8 mouse cellular contexts compared by ENCODE assay signal in the genomic region with DNA sequence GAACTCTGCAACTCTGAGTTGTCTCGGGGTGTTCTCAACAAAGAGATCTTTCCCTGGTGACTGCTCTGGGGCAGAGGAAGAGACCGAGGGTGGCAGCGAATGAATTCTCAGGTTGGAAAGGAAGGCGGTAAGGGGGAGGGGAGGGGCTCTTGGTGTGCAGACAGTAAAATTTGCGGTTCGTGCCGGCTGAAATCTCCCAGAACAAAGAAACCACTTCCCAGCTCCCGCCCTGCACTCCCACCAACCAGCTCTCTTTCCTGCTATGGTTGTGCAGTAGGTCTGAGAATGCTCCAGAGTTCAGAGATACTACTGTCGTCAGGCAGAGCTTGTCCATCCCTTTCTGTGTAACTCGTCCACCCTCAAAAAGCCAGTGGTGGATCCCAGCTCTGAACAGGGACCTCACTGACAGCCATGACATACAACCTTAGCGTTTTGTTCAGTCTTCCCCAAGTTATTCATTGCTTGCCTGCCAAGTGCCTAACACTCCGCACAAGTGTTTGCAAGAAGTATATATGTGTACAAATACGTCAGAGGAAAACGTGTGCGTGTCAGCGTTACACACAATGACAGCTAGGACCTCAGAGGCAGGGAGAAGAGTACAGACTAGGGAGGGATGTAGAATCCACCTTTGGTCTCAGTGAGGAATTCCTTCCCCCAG.
DNase-seq lines count a peak whose midpoint lies in the region; ATAC-seq and TF ChIP-seq lines count a peak whose summit lies in the region.

No protein-coding gene starts in this region.

- peak overlapping the region; percentile 70 for H3K4me2 ChIP-seq in kidney, postnatal 0 days (ENCODE audit: low read length)
- H3K4me2 ChIP-seq in heart, postnatal 0 days (ENCODE audit: low read depth, low read length) = peak overlapping the region; percentile 84

- no peaks in the 10 kb centered on the region for H3K36me3 ChIP-seq in kidney, postnatal 0 days (ENCODE audit: insufficient read depth, low read length)
- H3K36me3 ChIP-seq in heart, postnatal 0 days (replicated peaks; ENCODE audit: control insufficient read depth, insufficient read depth, low read length) = no peaks in the 10 kb centered on the region
- no peaks in the 10 kb centered on the region for H3K36me3 ChIP-seq in megakaryocyte, embryonic 14.5 days (replicated peaks; ENCODE audit: low read length)

- TF ChIP-seq CTCF in kidney, postnatal 0 days (IDR thresholded peaks at IDR 0.05; ENCODE audit: low read depth) = no peak
- no peak for TF ChIP-seq CTCF in heart, postnatal 0 days (IDR thresholded peaks at IDR 0.05; ENCODE audit: low read depth)

- H3K27me3 ChIP-seq in kidney, postnatal 0 days (ENCODE audit: insufficient read depth, low read length) = no peaks in the 10 kb centered on the region
- no peaks in the 10 kb centered on the region for H3K27me3 ChIP-seq in heart, postnatal 0 days (ENCODE audit: control insufficient read depth, insufficient read depth, low read length)
- H3K27me3 ChIP-seq in megakaryocyte, embryonic 14.5 days (replicated peaks) = peaks cover 29% of the 10 kb centered on the region

- H3K27ac ChIP-seq in kidney, postnatal 0 days = no peak overlapping the region
- peak overlapping the region; percentile 91 for H3K27ac ChIP-seq in heart, postnatal 0 days (ENCODE audit: low read depth)

- H3K9ac ChIP-seq in kidney, postnatal 0 days (ENCODE audit: low read depth, low read length) = peak overlapping the region; percentile 55; the same call in 1 of the 2 replicates
- peak overlapping the region; percentile 72 for H3K9ac ChIP-seq in heart, postnatal 0 days (replicated peaks; ENCODE audit: low read depth, low read length)

- no peaks in the 10 kb centered on the region for H3K9me3 ChIP-seq in kidney, postnatal 0 days (replicated peaks; ENCODE audit: low read length)
- no peaks in the 10 kb centered on the region for H3K9me3 ChIP-seq in heart, postnatal 0 days (replicated peaks; ENCODE audit: control insufficient read depth, low read length)
- H3K9me3 ChIP-seq in megakaryocyte, embryonic 14.5 days = no peaks in the 10 kb centered on the region

- H3K4me1 ChIP-seq in kidney, postnatal 0 days (replicated peaks; ENCODE audit: insufficient read depth, low read length) = peaks cover 15% of the 10 kb centered on the region; the same call in 1 of the 2 replicates
- H3K4me1 ChIP-seq in heart, postnatal 0 days (ENCODE audit: control insufficient read depth, insufficient read depth) = no peaks in the 10 kb centered on the region
- H3K4me1 ChIP-seq in megakaryocyte, embryonic 14.5 days = peaks cover 20% of the 10 kb centered on the region

- 12% methylated on average over 16 of the region's 16 CpGs for WGBS in kidney, postnatal 0 days
- 13% methylated on average over 16 of the region's 16 CpGs for WGBS in heart, postnatal 0 days

- TF ChIP-seq EP300 in heart, postnatal 0 days (IDR thresholded peaks at IDR 0.05; ENCODE audit: low read depth) = no peak

- peak; percentile 45 for ATAC-seq in kidney, postnatal 0 days (replicated peaks; ENCODE audit: low FRiP score, low read depth)
- peak; percentile 14 for ATAC-seq in activated CD4-positive, CD25-positive, alpha-beta regulatory T cell, adult 4 months
- peak; percentile 13 for ATAC-seq in heart, postnatal 0 days (ENCODE audit: insufficient read depth, low read depth)

- H3K4me3 ChIP-seq in kidney, postnatal 0 days (replicated peaks; ENCODE audit: low read depth, low read length) = peak overlapping the region; percentile 40
- H3K4me3 ChIP-seq in heart, postnatal 0 days (ENCODE audit: low read depth, low read length) = peak overlapping the region; percentile 55
- peak overlapping the region; percentile 90 for H3K4me3 ChIP-seq in megakaryocyte, embryonic 14.5 days (replicated peaks)

- peak; percentile 80 for DNase-seq in kidney, postnatal 0 days (ENCODE audit: low spot score)
- DNase-seq in kidney, postnatal 14 days = no peak
- peak; percentile 18 for DNase-seq in heart, postnatal 0 days (ENCODE audit: low spot score)
- no peak for DNase-seq in layer of hippocampus, postnatal 36 days
- DNase-seq in spleen, postnatal 36 days (ENCODE audit: low spot score in 2 of 2) = no peak
- DNase-seq in spleen, adult 18-20 months = no peak

Comparison
In these comparisons a context has a peak if more than half of its experiments do, and no peak if none do; other contexts are left out.
1. DNase-seq: peak in kidney, postnatal 0 days (single experiment) and heart, postnatal 0 days (single experiment); none in kidney, postnatal 14 days (single experiment), layer of hippocampus, postnatal 36 days (0 of 2), spleen, postnatal 36 days (0 of 2) and spleen, adult 18-20 months (0 of 2).
2. H3K4me3 ChIP-seq: peak in every context shown above with its lines; median percentile 90 in megakaryocyte, embryonic 14.5 days; 55 in heart, postnatal 0 days; 40 in kidney, postnatal 0 days.
3. Peak in every context shown above with its lines, with median percentiles within 50 percentile points of each other: ATAC-seq.